In the genomic region with DNA sequence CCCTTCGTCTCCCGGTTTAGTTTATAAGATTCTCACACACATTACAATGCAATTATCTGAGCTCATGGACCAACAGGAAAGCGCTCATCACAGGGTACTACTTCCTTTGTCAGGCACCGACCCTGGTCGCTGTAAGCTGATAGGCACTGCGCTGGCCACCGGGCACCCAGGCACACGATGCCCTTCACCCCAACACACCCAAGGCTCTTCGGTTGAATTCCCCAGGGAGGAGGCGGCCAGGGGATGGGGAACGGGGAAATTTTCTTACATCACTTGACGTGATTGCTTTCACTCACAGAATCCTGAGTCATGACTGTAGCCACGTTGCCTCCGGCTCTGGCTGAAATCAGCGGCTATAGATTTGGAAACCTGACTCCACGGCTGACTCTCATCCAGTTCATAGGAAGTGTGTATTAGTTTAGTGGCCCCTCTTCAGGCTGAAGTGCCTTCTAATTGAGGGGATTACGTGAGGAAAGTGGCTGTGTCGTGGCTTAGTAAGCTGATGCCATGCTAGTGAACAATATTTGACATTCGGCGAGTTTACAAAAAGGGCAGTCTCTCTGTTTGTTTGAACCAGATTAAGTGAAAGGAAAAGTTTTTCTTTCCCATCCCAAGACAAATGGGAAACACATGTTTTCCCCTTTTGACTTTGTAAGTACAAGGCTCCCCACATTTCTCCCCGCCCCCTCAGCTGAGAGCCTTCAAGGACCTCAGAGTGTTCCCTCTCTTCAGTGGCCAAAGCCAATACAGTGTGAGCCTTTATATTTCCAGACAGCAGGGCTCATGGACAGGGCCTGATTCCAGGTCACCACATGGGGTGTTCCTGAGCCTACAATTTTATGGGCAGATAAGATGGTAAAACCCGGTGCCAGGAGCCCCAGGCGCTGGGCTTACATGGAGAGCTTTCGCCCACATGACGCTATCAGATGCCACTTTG, we compare ENCODE assay signal across 1 mouse cellular context.
TF ChIP-seq lines count a peak whose summit lies in the region.

No protein-coding gene starts in this region.

TF ChIP-seq in CH12.LX, 34 proteins besides CTCF, POLR2A, EP300 and RAD21 (continued from another document):
- TF ChIP-seq CHD2 (IDR thresholded peaks at IDR 0.05; ENCODE audit: low read length) (0 out of 2 replicates have a peak, but pooled peaks have one; percentile 23), GABPA (IDR thresholded peaks at IDR 0.05; ENCODE audit: insufficient replicate concordance, low read depth, low read length) (no peak), KAT2A (IDR thresholded peaks at IDR 0.05; ENCODE audit: insufficient replicate concordance, low read length) (0 out of 2 replicates have a peak, but pooled peaks have one; percentile 51), UBTF (IDR thresholded peaks at IDR 0.05; ENCODE audit: low read depth, low read length) (no peak), IRF4 (IDR thresholded peaks at IDR 0.05; ENCODE audit: low read depth, low read length) (peak; percentile 81), NELFE (IDR thresholded peaks at IDR 0.05; ENCODE audit: low read depth, low read length) (no peak), PAX5 (IDR thresholded peaks at IDR 0.05; ENCODE audit: low read length) (no peak), ZMIZ1 (IDR thresholded peaks at IDR 0.05; ENCODE audit: low read depth, low read length) (no peak), SMC3 (IDR thresholded peaks at IDR 0.05; ENCODE audit: low read depth, low read length) (no peak), USF1 (IDR thresholded peaks at IDR 0.05; ENCODE audit: low read depth, low read length) (no peak), JUND (conservative IDR thresholded peaks at IDR 0.05; ENCODE audit: low read depth, low read length) (no peak), E2F4 (IDR thresholded peaks at IDR 0.05; ENCODE audit: insufficient replicate concordance, low read depth, low read length) (no peak), HCFC1 (IDR thresholded peaks at IDR 0.05; ENCODE audit: low read depth, low read length) (no peak), TCF12 (IDR thresholded peaks at IDR 0.05; ENCODE audit: low read depth, low read length) (peak; percentile 39; the same call in 1 of the 2 replicates), JUN (IDR thresholded peaks at IDR 0.05; ENCODE audit: insufficient read depth, low read depth, low read length) (peak; percentile 9; the same call in 1 of the 2 replicates), MYC (IDR thresholded peaks at IDR 0.05; ENCODE audit: low read depth, low read length) (peak; percentile 82; the same call in 1 of the 2 replicates), MAX (IDR thresholded peaks at IDR 0.05; ENCODE audit: low read length) (no peak; the same call in 1 of the 2 replicates), TBP (conservative IDR thresholded peaks at IDR 0.05; ENCODE audit: low read depth, low read length) (0 out of 2 replicates have a peak, but pooled peaks have one; percentile 36), MEF2A (IDR thresholded peaks at IDR 0.05; ENCODE audit: borderline replicate concordance, low read depth, low read length) (peak; percentile 70; the same call in 1 of the 2 replicates), SIN3A (IDR thresholded peaks at IDR 0.05; ENCODE audit: low read length) (no peak), RCOR1 (conservative IDR thresholded peaks at IDR 0.05; ENCODE audit: low read depth, low read length) (no peak), ELF1 (IDR thresholded peaks at IDR 0.05; ENCODE audit: low read depth, low read length) (no peak), NRF1 (IDR thresholded peaks at IDR 0.05; ENCODE audit: low read depth, low read length) (no peak), CHD1 (IDR thresholded peaks at IDR 0.05; ENCODE audit: low read depth, low read length) (no peak), USF2 (conservative IDR thresholded peaks at IDR 0.05; ENCODE audit: low read depth, low read length) (no peak), POLR2AphosphoS2 (IDR thresholded peaks at IDR 0.05; ENCODE audit: low read depth, low read length) (no peak), ZNF384 (IDR thresholded peaks at IDR 0.05; ENCODE audit: low read depth, low read length) (no peak)
TF ChIP-seq in CH12.LX: peak in this region for 12.
